Comparison of ENCODE assay signal across 12 mouse cellular contexts in the genomic region with DNA sequence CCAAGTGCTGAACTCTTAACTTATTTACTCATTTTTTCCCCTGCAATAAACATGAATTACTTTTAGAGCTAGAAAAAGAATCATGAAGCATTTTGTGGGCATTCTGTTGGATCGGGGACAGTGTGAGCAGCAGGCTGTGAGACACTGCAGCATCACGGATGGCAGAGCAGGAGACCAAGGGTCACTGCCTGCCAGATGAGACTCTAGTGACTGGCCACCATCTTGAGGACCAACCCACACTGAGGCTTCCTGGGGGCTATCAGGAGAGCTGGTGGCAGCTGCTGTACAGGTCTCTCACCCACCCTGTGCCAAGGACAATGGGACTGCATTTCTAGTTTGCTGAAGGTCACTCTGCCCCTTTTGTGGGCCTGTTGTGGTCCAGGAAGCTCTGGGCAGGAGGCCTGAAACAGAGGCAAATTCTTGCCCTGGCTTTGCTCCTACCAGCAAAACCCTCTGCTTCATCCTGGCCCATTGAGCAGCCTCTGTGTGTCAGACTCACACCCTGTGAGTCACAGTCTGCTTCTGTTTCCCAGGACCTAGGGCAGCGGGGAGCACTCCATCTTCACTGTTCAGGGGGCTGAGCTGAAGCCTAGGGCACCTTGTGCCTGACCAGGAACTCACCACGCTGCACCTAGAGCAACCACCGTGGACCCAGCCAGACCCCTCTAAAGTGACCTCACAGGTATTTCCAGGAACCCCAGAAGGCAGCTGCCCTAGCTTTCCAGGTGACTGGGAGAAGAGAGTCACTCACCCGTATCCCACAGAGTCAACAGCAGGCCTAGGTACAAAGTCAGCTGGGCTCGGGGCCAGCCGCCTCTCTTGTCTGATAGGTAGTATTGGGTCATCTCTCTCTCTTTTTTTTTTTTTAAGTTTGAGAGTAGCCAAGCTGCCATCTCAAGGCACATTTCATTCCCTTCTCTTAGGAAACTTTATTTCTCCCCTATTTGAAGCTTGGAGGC. TPM values are rescaled to one million over a fixed set of nuclear protein-coding genes. Genes with fewer than 3 reads are reported as not detected.
DNase-seq lines count a peak whose midpoint lies in the region; ATAC-seq lines count a peak whose summit lies in the region.
"Had no signal": no experiment of that assay in that cellular context is flagged by ENCODE, and none has a peak within 500 bp of the region (broad histone marks: within the 10 kb centered on the region; RNA-seq: fewer than 3 reads in every experiment).

No protein-coding gene starts in this region.

- WGBS in heart, embryonic 13.5 days = 73% methylated on average over 8 of the region's 8 CpGs
- WGBS in liver, embryonic 15.5 days (ENCODE audit: insufficient replicate concordance) = 79% methylated on average over 8 of the region's 8 CpGs

- no peaks in the 10 kb centered on the region for H3K36me3 ChIP-seq in heart, embryonic 13.5 days
- H3K36me3 ChIP-seq in liver, embryonic 15.5 days (replicated peaks) = no peaks in the 10 kb centered on the region
- H3K36me3 ChIP-seq: embryonic facial prominence, embryonic 13.5 days; heart, embryonic 12.5 days had no signal

- H3K4me2 ChIP-seq in heart, embryonic 13.5 days = no peak overlapping the region
- H3K4me2 ChIP-seq in liver, embryonic 15.5 days = no peak overlapping the region
- H3K4me2 ChIP-seq: embryonic facial prominence, embryonic 13.5 days; heart, embryonic 12.5 days had no signal

- DNase-seq in heart, adult 9 months (ENCODE audit: low spot score in 2 of 2) = no peak
- DNase-seq in cerebellum, postnatal 10 days = peak; percentile 71 to 72
- peak; percentile 89 for DNase-seq in kidney, adult 18-20 months
- DNase-seq in right cerebral cortex, postnatal 10 days (ENCODE audit: low spot score in 2 of 2) = no peak
- DNase-seq: adrenal gland, postnatal 14 days; right cerebral cortex, adult 18-20 months had no signal

- H3K27me3 ChIP-seq in heart, embryonic 13.5 days (replicated peaks) = no peaks in the 10 kb centered on the region
- H3K27me3 ChIP-seq in liver, embryonic 15.5 days = no peaks in the 10 kb centered on the region
- H3K27me3 ChIP-seq: embryonic facial prominence, embryonic 13.5 days; heart, embryonic 12.5 days had no signal

- H3K9me3 ChIP-seq in heart, embryonic 13.5 days = no peaks in the 10 kb centered on the region
- H3K9me3 ChIP-seq in liver, embryonic 15.5 days (replicated peaks) = no peaks in the 10 kb centered on the region
- H3K9me3 ChIP-seq: embryonic facial prominence, embryonic 13.5 days; heart, embryonic 12.5 days had no signal

- peak overlapping the region; percentile 37 for H3K27ac ChIP-seq in heart, embryonic 13.5 days (replicated peaks)
- H3K27ac ChIP-seq in liver, embryonic 15.5 days (replicated peaks) = peak overlapping the region; percentile 82
- H3K27ac ChIP-seq: embryonic facial prominence, embryonic 13.5 days had no signal

- H3K9ac ChIP-seq in heart, embryonic 13.5 days = peak overlapping the region; percentile 5; the same call in 1 of the 2 replicates
- no peak overlapping the region for H3K9ac ChIP-seq in liver, embryonic 15.5 days
- H3K9ac ChIP-seq: embryonic facial prominence, embryonic 13.5 days; heart, embryonic 12.5 days had no signal

- no peak for ATAC-seq in heart, embryonic 13.5 days (ENCODE audit: extremely low read depth, insufficient number of reproducible peaks, low FRiP score, low TSS enrichment)
- ATAC-seq in liver, embryonic 15.5 days (ENCODE audit: insufficient read depth) = peak; percentile 70
- ATAC-seq in megakaryocyte, adult 5-6 weeks (ENCODE audit: poor library complexity, severe bottlenecking) = no peak
- ATAC-seq in erythroid progenitor cell, adult 5-6 weeks (replicated peaks; ENCODE audit: low FRiP score, poor library complexity, severe bottlenecking) = no peak

- H3K4me1 ChIP-seq in heart, embryonic 13.5 days = peaks cover 14% of the 10 kb centered on the region
- H3K4me1 ChIP-seq in liver, embryonic 15.5 days (replicated peaks) = peaks cover 25% of the 10 kb centered on the region

- no peak overlapping the region for H3K4me3 ChIP-seq in heart, embryonic 13.5 days
- no peak overlapping the region for H3K4me3 ChIP-seq in liver, embryonic 15.5 days (replicated peaks)
- H3K4me3 ChIP-seq: embryonic facial prominence, embryonic 13.5 days; heart, embryonic 12.5 days had no signal

RNA-seq across cellular contexts. Expression of gene Commd7, which starts 40.2 kb away (rescaled TPM):
- 55.1 and 63.2 TPM in 2 replicates for polyA plus RNA-seq in heart, embryonic 13.5 days (2015; fragmentation: Nextera tagmentation; extraction: Ambion mirVana)
- polyA plus RNA-seq in liver, embryonic 15.5 days (2015; fragmentation: Nextera tagmentation; extraction: Ambion mirVana) = 28.1 and 28.2 TPM in 2 replicates
- total RNA-seq in megakaryocyte, adult 5-6 weeks (2015) = 41.6 and 47.2 TPM in 2 replicates
- total RNA-seq in megakaryocyte, adult 5-6 weeks (2017) = 30.3 and 34.1 TPM in 2 replicates
- 3.6 and 7.5 TPM in 2 replicates for total RNA-seq in erythroid progenitor cell, adult 5-6 weeks (2015; ENCODE audit: low replicate concordance)
- 2.0 and 6.7 TPM in 2 replicates for total RNA-seq in erythroid progenitor cell, adult 5-6 weeks (2017; ENCODE audit: low replicate concordance)

RNA-seq across cellular contexts. Expression of gene Dnmt3b, which starts 56.9 kb away (rescaled TPM):
- 5.0 and 5.3 TPM in 2 replicates for polyA plus RNA-seq in heart, embryonic 13.5 days (2015; fragmentation: Nextera tagmentation; extraction: Ambion mirVana)
- polyA plus RNA-seq in liver, embryonic 15.5 days (2015; fragmentation: Nextera tagmentation; extraction: Ambion mirVana) = 4.3 and 4.4 TPM in 2 replicates
- 1.3 and 2.5 TPM in 2 replicates for total RNA-seq in megakaryocyte, adult 5-6 weeks (2015)
- total RNA-seq in megakaryocyte, adult 5-6 weeks (2017) = 2.8 and 3.6 TPM in 2 replicates
- total RNA-seq in erythroid progenitor cell, adult 5-6 weeks (2015; ENCODE audit: low replicate concordance) = 0.36 TPM in 1 of 2 replicates, not detected in the other
- 0.98 and 1.4 TPM in 2 replicates for total RNA-seq in erythroid progenitor cell, adult 5-6 weeks (2017; ENCODE audit: low replicate concordance)

Comparison
In these comparisons a context has a peak if more than half of its experiments do, and no peak if none do; other contexts are left out.
1. DNase-seq: peak in cerebellum, postnatal 10 days (2 of 2) and kidney, adult 18-20 months (single experiment); none in heart, adult 9 months (0 of 2) and right cerebral cortex, postnatal 10 days (0 of 2).